Mouse (Mus musculus) hindbrain, embryonic 14.5 days (tissue): ENCODE results near the gene Atp5d. TPM values are rescaled to one million over a fixed set of nuclear protein-coding genes. Genes with fewer than 3 reads are reported as not detected.
A peak's percentile ranks its signal among the peaks of the same experiment; 100 is the strongest.
"Not testable (repeated sequence)": the region's sequence is repeated elsewhere in the genome, so short reads cannot be mapped to it uniquely, and the experiment has no call there.

Experiments used
- ATAC-seq: fragments of 200-750 bp; cut with Nextera tagmentation; 2 replicates; pipeline ENCODE4 v1.8.0; 2017; ENCODE audit warnings: moderate number of reproducible peaks, mild to moderate bottlenecking, moderate TSS enrichment, moderate library complexity; ENCODE audit not compliant: low FRiP score
- DNase-seq: peaks from one replicate; pipeline ENCODE4 v3.0.0-alpha.2; 2015; ENCODE audit warnings: low spot score
- H3K27ac ChIP-seq: fragments of 300-500 bp; sonication (generic); 2 replicates; pipeline ENCODE4 v1.5.1; 2014; ENCODE audit warnings: mild to moderate bottlenecking, moderate library complexity
- H3K27me3 ChIP-seq: fragments of 300-500 bp; sonication (generic); 2 replicates; pipeline ENCODE4 v1.6.1; 2014; ENCODE audit warnings: mild to moderate bottlenecking, low read length, mixed read lengths; ENCODE audit not compliant: control insufficient read depth, insufficient read depth
- H3K36me3 ChIP-seq: fragments of 300-500 bp; sonication (generic); replicated peaks from 2 replicates; pipeline ENCODE4 v1.6.1; 2014; ENCODE audit not compliant: control insufficient read depth, insufficient read depth
- H3K4me1 ChIP-seq: fragments of 300-500 bp; sonication (generic); replicated peaks from 2 replicates; pipeline ENCODE4 v1.6.1; 2014; ENCODE audit warnings: antibody characterized with exemption, low read length, mixed read lengths; ENCODE audit not compliant: control insufficient read depth, insufficient read depth
- H3K4me2 ChIP-seq: fragments of 300-500 bp; sonication (generic); replicated peaks from 2 replicates; pipeline ENCODE4 v1.6.1; 2014; ENCODE audit warnings: mild to moderate bottlenecking, moderate library complexity
- H3K4me3 ChIP-seq: fragments of 300-500 bp; sonication (generic); replicated peaks from 2 replicates; pipeline ENCODE4 v1.5.1; 2014; ENCODE audit warnings: mild to moderate bottlenecking, low read length
- H3K9ac ChIP-seq: fragments of 300-500 bp; sonication (generic); 2 replicates; pipeline ENCODE4 v1.6.1; 2014
- H3K9me3 ChIP-seq: fragments of 300-500 bp; sonication (generic); 2 replicates; pipeline ENCODE4 v1.6.1; 2016; ENCODE audit warnings: low read length; ENCODE audit not compliant: control insufficient read depth
- WGBS: fragments of 180-500 bp; shearing (Covaris S2); extraction: QIAGEN DNeasy Blood & Tissue Kit; methylation state at CpG from one replicate; pipeline ENCODE4 v1.1.7; 2014; 5-methylcytosine and 5-hydroxymethylcytosine counted together
- polyA plus RNA-seq: library from polyadenylated mRNA; unstranded; fragments of >200 nt; fragmentation: Nextera tagmentation; extraction: Ambion mirVana; gene quantifications from 2 replicates; pipeline ENCODE4 v1.2.1, GENCODE M21; 2014

Atp5d gene
- polyA plus RNA-seq, 1 experiment from 2014 or later, result 505 TPM

- Histone ChIP-seq H3K36me3 (peaks cover 17% of the 10 kb centered on the region), H3K4me3 (peak overlapping the region; percentile 40; the same call in 1 of the 2 replicates), H3K27ac (peak overlapping the region; percentile 87), H3K9ac (peak overlapping the region; percentile 42), H3K4me2 (peak overlapping the region; percentile 88), H3K4me1 (peaks cover 40% of the 10 kb centered on the region)
- H3K27me3 ChIP-seq, ATAC-seq, H3K9me3 ChIP-seq, DNase-seq: not testable (repeated sequence)
- WGBS, result 83% methylated on average over 4 of the region's 4 CpGs
Observed at GRCm38 (mm10) chr10:80166136-80166535, 27.7 kb downstream of the Atp5d start.

GRCm38 (mm10) chr10:80167460-80168037 is 29.1 kb downstream of the Atp5d start:
- WGBS, result under 1% methylated on average over 55 of the region's 55 CpGs
- Histone ChIP-seq H3K27me3 (no peaks in the 10 kb centered on the region), H3K36me3 (peaks cover 30% of the 10 kb centered on the region), H3K9me3 (no peaks in the 10 kb centered on the region), H3K9ac (peak overlapping the region; percentile 100), H3K4me1 (peaks cover 41% of the 10 kb centered on the region), H3K4me2 (peak overlapping the region; percentile 88), H3K4me3 (peak overlapping the region; percentile 100), H3K27ac (peak overlapping the region; percentile 100)
- DNase-seq, result peak; percentile 98
- peak; percentile 92 for ATAC-seq

- peak overlapping the region; percentile 100 for H3K27ac ChIP-seq
- H3K27me3 ChIP-seq, result no peaks in the 10 kb centered on the region
- peaks cover 42% of the 10 kb centered on the region for H3K4me1 ChIP-seq
- peak overlapping the region; percentile 100 for H3K9ac ChIP-seq
- peak overlapping the region; percentile 88 for H3K4me2 ChIP-seq
- DNase-seq (peak; percentile 94), ATAC-seq (peak; percentile 25)
- H3K36me3 ChIP-seq, result peaks cover 30% of the 10 kb centered on the region
- H3K9me3 ChIP-seq, result no peaks in the 10 kb centered on the region
- H3K4me3 ChIP-seq, result peak overlapping the region; percentile 100
- WGBS, result under 1% methylated on average over 45 of the region's 48 CpGs
Observed at GRCm38 (mm10) chr10:80168038-80168661, 29.7 kb downstream of the Atp5d start.

- Histone ChIP-seq H3K9ac (peak overlapping the region; percentile 100), H3K27me3 (no peaks in the 10 kb centered on the region), H3K9me3 (no peaks in the 10 kb centered on the region), H3K4me3 (peak overlapping the region; percentile 100), H3K27ac (no peak overlapping the region), H3K4me1 (peaks cover 44% of the 10 kb centered on the region), H3K36me3 (peaks cover 30% of the 10 kb centered on the region), H3K4me2 (peak overlapping the region; percentile 88)
- ATAC-seq (no peak), DNase-seq (no peak)
- WGBS, result 50% methylated on average over 1 of the region's 1 CpGs
Observed at GRCm38 (mm10) chr10:80169070-80169469, 30.6 kb downstream of the Atp5d start.

- H3K4me1 ChIP-seq, result peaks cover 38% of the 10 kb centered on the region
- no peak for DNase-seq
- peak overlapping the region; percentile 88 for H3K4me2 ChIP-seq
- no peaks in the 10 kb centered on the region for H3K27me3 ChIP-seq
- no peak overlapping the region for H3K4me3 ChIP-seq
- H3K36me3 ChIP-seq, result peaks cover 30% of the 10 kb centered on the region
- H3K9me3 ChIP-seq, result no peaks in the 10 kb centered on the region
- H3K27ac ChIP-seq, result no peak overlapping the region
- WGBS, result 96% methylated on average over 7 of the region's 7 CpGs
- peak overlapping the region; percentile 100; the same call in 1 of the 2 replicates for H3K9ac ChIP-seq
- ATAC-seq, result no peak
Observed at GRCm38 (mm10) chr10:80169651-80170050, 31.2 kb downstream of the Atp5d start.

- Histone ChIP-seq H3K27me3 (no peaks in the 10 kb centered on the region), H3K4me2 (peak overlapping the region; percentile 4; the same call in 1 of the 2 replicates), H3K4me3 (no peak overlapping the region), H3K9me3 (no peaks in the 10 kb centered on the region), H3K4me1 (peaks cover 35% of the 10 kb centered on the region), H3K27ac (no peak overlapping the region), H3K9ac (no peak overlapping the region), H3K36me3 (peaks cover 30% of the 10 kb centered on the region)
- no peak for DNase-seq
- no peak for ATAC-seq
- 93% methylated on average over 16 of the region's 16 CpGs for WGBS
Observed at GRCm38 (mm10) chr10:80170052-80170451, 31.6 kb downstream of the Atp5d start.

- Histone ChIP-seq H3K9ac (no peak overlapping the region), H3K4me2 (no peak overlapping the region), H3K27ac (no peak overlapping the region), H3K4me1 (peaks cover 35% of the 10 kb centered on the region), H3K9me3 (no peaks in the 10 kb centered on the region), H3K4me3 (no peak overlapping the region), H3K27me3 (no peaks in the 10 kb centered on the region), H3K36me3 (peaks cover 30% of the 10 kb centered on the region)
- no peak for ATAC-seq
- DNase-seq, result no peak
- WGBS, result 96% methylated on average over 19 of the region's 19 CpGs
Observed at GRCm38 (mm10) chr10:80170601-80171021, 32.2 kb downstream of the Atp5d start.

GRCm38 (mm10) chr10:80171252-80171651 is 32.8 kb downstream of the Atp5d start:
- no peak overlapping the region for H3K4me2 ChIP-seq
- DNase-seq (no peak), ATAC-seq (no peak)
- H3K9ac ChIP-seq, result no peak overlapping the region
- H3K4me1 ChIP-seq, result peaks cover 36% of the 10 kb centered on the region
- H3K9me3 ChIP-seq, result no peaks in the 10 kb centered on the region
- no peaks in the 10 kb centered on the region for H3K27me3 ChIP-seq
- no peak overlapping the region; the same call in 1 of the 2 replicates for H3K4me3 ChIP-seq
- WGBS, result 92% methylated on average over 15 of the region's 15 CpGs
- peaks cover 30% of the 10 kb centered on the region for H3K36me3 ChIP-seq
- no peak overlapping the region for H3K27ac ChIP-seq

- peak overlapping the region; percentile 55 for H3K4me2 ChIP-seq
- H3K27me3 ChIP-seq, result no peaks in the 10 kb centered on the region
- H3K9me3 ChIP-seq, result no peaks in the 10 kb centered on the region
- H3K4me1 ChIP-seq, result peaks cover 30% of the 10 kb centered on the region
- H3K36me3 ChIP-seq, result peaks cover 30% of the 10 kb centered on the region
- peak overlapping the region; percentile 54 for H3K9ac ChIP-seq
- 80% methylated on average over 45 of the region's 45 CpGs for whole genome bisulfite sequencing
- peak overlapping the region; percentile 46 for H3K4me3 ChIP-seq
- ATAC-seq (no peak), DNase-seq (no peak)
- H3K27ac ChIP-seq, result peak overlapping the region; percentile 87
Observed at GRCm38 (mm10) chr10:80171760-80172526, 33.5 kb downstream of the Atp5d start.
